Mouse (Mus musculus) forelimb bud, embryonic 11.5 days (tissue): ENCODE measurements at regions not wholly inside any gene's neighbourhood (a gene's known extent, or its start where the extent isn't known, plus 50 kb on each side); places are given as distances from the start of the nearest gene placed in this dataset.

Experiments
- DNase-seq: peaks from one replicate; pipeline ENCODE4 v3.0.0-alpha.2; 2012; ENCODE audit warnings: low read depth, low spot score

GRCm38 (mm10) chr9:14091099-14091930 lies 183.6 kb upstream of the Sesn3 start:
- no peak for DNase-seq

GRCm38 (mm10) chr9:14092996-14093442 lies 181.8 kb upstream of the Sesn3 start:
- DNase-seq: no peak

- no peak for DNase-seq
These were observed 171.3 kb upstream of the Sesn3 start for GRCm38 (mm10) chr9:14103538-14103937.

- DNase-seq: no peak
These were observed 169.9 kb upstream of the Sesn3 start for GRCm38 (mm10) chr9:14104921-14105320.

GRCm38 (mm10) chr9:14106371-14106770 lies 168.5 kb upstream of the Sesn3 start:
- no peak for DNase-seq

- DNase-seq: no peak
These were observed 166.1 kb upstream of the Sesn3 start for GRCm38 (mm10) chr9:14108798-14109197.

GRCm38 (mm10) chr9:14109492-14109891 lies 165.4 kb upstream of the Sesn3 start:
- DNase-seq: no peak

- no peak for DNase-seq
These were observed 163.2 kb upstream of the Sesn3 start for GRCm38 (mm10) chr9:14111713-14112112.

GRCm38 (mm10) chr9:14115521-14115920 lies 159.3 kb upstream of the Sesn3 start:
- DNase-seq: no peak

- DNase-seq: no peak
These were observed 158.6 kb upstream of the Sesn3 start for GRCm38 (mm10) chr9:14116097-14116840.

- DNase-seq: no peak
These were observed 141.5 kb upstream of the Sesn3 start for GRCm38 (mm10) chr9:14133372-14133771.

- no peak for DNase-seq
These were observed 139.9 kb upstream of the Sesn3 start for GRCm38 (mm10) chr9:14134894-14135450.

- DNase-seq: no peak
These were observed 133.5 kb upstream of the Sesn3 start for GRCm38 (mm10) chr9:14141321-14141720.

- no peak for DNase-seq
These were observed 130.9 kb upstream of the Sesn3 start for GRCm38 (mm10) chr9:14143988-14144387.

- DNase-seq: no peak
These were observed 127.8 kb upstream of the Sesn3 start for GRCm38 (mm10) chr9:14147088-14147487.

GRCm38 (mm10) chr9:14147731-14148130 lies 127.1 kb upstream of the Sesn3 start:
- DNase-seq: no peak

- DNase-seq: no peak
These were observed 124.6 kb upstream of the Sesn3 start for GRCm38 (mm10) chr9:14150288-14150687.

GRCm38 (mm10) chr9:14156967-14157366 lies 117.9 kb upstream of the Sesn3 start:
- no peak for DNase-seq

GRCm38 (mm10) chr9:14158096-14158837 lies 116.6 kb upstream of the Sesn3 start:
- DNase-seq: peak; percentile 30

- no peak for DNase-seq
These were observed 114.7 kb upstream of the Sesn3 start for GRCm38 (mm10) chr9:14160207-14160606.

- no peak for DNase-seq
These were observed 103.2 kb upstream of the Sesn3 start for GRCm38 (mm10) chr9:14171589-14172240.
